Mouse (Mus musculus) bone marrow macrophage, adult 2 months (primary cell): Measurements from ENCODE around the gene Gm49392.

Experiments
- CTCF ChIP-seq: IDR thresholded peaks from 2 replicates; pipeline ENCODE4 v1.5.1; 2012; ENCODE audit warnings: low read depth, mild to moderate bottlenecking, low read length, moderate library complexity
- POLR2A ChIP-seq: IDR thresholded peaks from 2 replicates; pipeline ENCODE4 v1.6.1; 2012; ENCODE audit warnings: mild to moderate bottlenecking, low read depth, low read length, borderline replicate concordance

GRCm38 (mm10) chr13:60802749-60803148, 93.9 kb downstream of the Gm49392 start, which contains the start of gene Ctsll3:
- no peak for TF ChIP-seq POLR2A
- no peak for TF ChIP-seq CTCF
